Mouse (Mus musculus): ENCODE data around the gene Ccdc190. TPM values are rescaled to one million over a fixed set of nuclear protein-coding genes. Genes with fewer than 3 reads are reported as not detected.

The Ccdc190 gene
- polyA plus RNA-seq, 1 experiment = not detected

DNA sequence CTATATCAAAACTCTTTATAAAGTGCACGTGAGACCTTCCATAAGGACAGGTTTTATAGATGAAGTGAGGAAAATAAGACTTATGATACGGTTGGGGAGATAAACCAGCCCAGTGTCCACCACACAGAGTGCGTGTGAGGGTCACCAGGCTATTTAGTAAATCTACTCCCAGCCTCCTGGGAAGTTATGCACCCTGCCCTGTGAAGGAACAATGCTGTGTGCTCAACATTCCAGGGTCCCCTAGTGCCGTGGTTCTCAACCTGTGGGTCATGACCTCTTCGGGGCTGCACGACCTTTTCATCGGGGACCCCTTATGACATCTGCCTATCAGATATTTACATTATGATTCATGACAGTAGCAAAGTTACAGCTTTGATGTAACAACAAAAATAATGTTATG is 19.8 kb downstream of the Ccdc190 start:
- Histone ChIP-seq H3K4me3 (ENCODE audit: insufficient read depth, low read depth, low read length) (no peak overlapping the region), H3K4me1 (ENCODE audit: control insufficient read depth, insufficient read depth, low read length) (no peaks in the 10 kb centered on the region), H3K27ac (ENCODE audit: insufficient read depth, low read depth, low read length) (no peak overlapping the region)
- TF ChIP-seq POLR2A (IDR thresholded peaks at IDR 0.05; ENCODE audit: insufficient read depth, low read depth, low read length) (no peak), CTCF (IDR thresholded peaks at IDR 0.05; ENCODE audit: insufficient read depth, low read depth, low read length) (no peak)
- 85% methylated on average over 7 of the region's 7 CpGs for WGBS

DNA sequence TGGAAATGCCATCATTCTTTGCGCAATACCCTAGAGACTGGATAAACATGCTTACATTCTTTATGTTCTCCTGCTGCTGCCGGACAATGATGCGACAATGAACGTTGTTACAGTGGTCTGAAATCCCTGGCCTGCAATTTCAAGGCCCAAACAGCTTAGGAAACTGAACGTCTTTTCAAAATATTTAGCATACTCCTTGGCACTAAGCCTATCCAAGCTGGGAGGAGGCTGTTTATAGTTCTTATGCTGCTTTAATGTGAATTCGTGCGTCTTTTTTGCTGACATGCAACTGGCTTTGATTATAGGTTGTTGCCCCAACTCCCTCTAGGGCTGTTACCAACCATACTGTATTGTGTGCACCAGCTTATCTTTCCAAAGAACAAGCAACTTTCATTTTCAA is 20.4 kb downstream of the Ccdc190 start:
- no peak overlapping the region for H3K4me3 ChIP-seq (ENCODE audit: insufficient read depth, low read depth, low read length)
- WGBS = 49% methylated on average over 7 of the region's 7 CpGs
- TF ChIP-seq CTCF (IDR thresholded peaks at IDR 0.05; ENCODE audit: insufficient read depth, low read depth, low read length) (no peak), POLR2A (IDR thresholded peaks at IDR 0.05; ENCODE audit: insufficient read depth, low read depth, low read length) (no peak)
- H3K27ac ChIP-seq (ENCODE audit: insufficient read depth, low read depth, low read length) = no peak overlapping the region
- no peaks in the 10 kb centered on the region for H3K4me1 ChIP-seq (ENCODE audit: control insufficient read depth, insufficient read depth, low read length)

DNA sequence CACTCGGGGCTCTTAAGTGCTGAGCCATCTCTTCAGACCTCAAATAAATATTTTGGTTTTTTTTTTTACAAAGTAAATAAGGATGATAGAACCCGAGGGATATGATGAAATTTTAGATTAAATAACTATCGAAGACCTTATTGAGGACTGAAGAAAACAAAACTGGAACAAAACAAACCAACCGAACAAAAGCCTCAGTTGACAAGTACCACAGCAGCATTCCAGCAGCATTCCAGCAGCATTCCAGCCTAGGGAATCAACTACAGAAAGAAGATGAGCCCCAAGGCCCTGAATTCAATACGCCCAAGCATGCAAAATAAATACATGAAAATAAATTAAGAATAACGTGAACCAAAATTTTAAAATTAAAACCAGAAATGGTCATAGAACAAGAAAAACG is 21.5 kb downstream of the Ccdc190 start:
- Histone ChIP-seq H3K27ac (ENCODE audit: insufficient read depth, low read depth, low read length) (no peak overlapping the region), H3K4me1 (ENCODE audit: control insufficient read depth, insufficient read depth, low read length) (no peaks in the 10 kb centered on the region), H3K4me3 (ENCODE audit: insufficient read depth, low read depth, low read length) (no peak overlapping the region)
- TF ChIP-seq POLR2A (IDR thresholded peaks at IDR 0.05; ENCODE audit: insufficient read depth, low read depth, low read length) (no peak), CTCF (IDR thresholded peaks at IDR 0.05; ENCODE audit: insufficient read depth, low read depth, low read length) (no peak)
- 63% methylated on average over 7 of the region's 7 CpGs for WGBS

DNA sequence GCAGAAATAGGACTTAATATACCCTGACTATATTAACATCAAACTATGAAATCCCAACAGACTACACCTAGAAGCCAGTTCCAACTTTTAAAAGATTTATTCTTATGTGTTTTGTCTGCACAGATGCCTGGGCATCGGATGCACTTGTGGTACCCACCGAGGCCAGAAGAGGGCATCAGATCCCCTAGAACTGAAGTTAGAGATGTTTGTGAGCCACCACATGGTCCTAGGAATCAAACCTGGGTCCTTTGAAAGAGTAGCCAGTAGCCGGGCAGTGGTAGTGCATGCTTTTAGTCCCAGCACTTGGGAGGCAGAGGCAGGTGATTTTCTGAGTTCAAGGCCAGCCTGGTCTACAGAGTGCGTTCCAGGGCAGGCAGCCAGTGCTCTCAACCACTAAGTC is 22.2 kb downstream of the Ccdc190 start:
- no peak overlapping the region for H3K4me3 ChIP-seq (ENCODE audit: insufficient read depth, low read depth, low read length)
- 97% methylated on average over 4 of the region's 4 CpGs for WGBS
- TF ChIP-seq CTCF (IDR thresholded peaks at IDR 0.05; ENCODE audit: insufficient read depth, low read depth, low read length) (no peak), POLR2A (IDR thresholded peaks at IDR 0.05; ENCODE audit: insufficient read depth, low read depth, low read length) (no peak)

DNA sequence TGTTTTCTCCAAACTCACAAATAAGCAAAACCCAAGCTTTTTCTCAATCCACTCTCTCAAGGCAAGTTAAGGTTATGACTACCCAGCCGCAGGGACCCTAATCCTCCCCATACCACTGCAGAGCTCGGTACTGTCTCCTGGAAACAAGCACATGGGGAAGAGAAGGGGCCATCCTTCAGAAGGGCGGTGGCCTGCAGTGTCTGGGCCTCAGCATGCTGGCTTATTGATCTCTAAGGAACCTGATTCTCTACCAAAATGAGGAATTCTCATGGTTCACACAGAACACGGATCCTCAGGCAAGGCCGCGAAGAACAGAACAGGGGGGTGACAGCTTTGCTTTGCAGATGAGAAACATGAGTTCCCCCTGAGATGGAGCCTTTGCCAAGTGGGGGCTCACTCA is 23.1 kb downstream of the Ccdc190 start:
- Histone ChIP-seq H3K4me1 (ENCODE audit: control insufficient read depth, insufficient read depth, low read length) (no peaks in the 10 kb centered on the region), H3K27ac (ENCODE audit: insufficient read depth, low read depth, low read length) (no peak overlapping the region), H3K4me3 (ENCODE audit: insufficient read depth, low read depth, low read length) (no peak overlapping the region)
- WGBS = 94% methylated on average over 6 of the region's 6 CpGs
- TF ChIP-seq CTCF (IDR thresholded peaks at IDR 0.05; ENCODE audit: insufficient read depth, low read depth, low read length) = no peak
- TF ChIP-seq POLR2A (IDR thresholded peaks at IDR 0.05; ENCODE audit: insufficient read depth, low read depth, low read length) = no peak

More for the DNA sequence above, 22.2 kb downstream of the Ccdc190 start:
- Histone ChIP-seq H3K4me1 (ENCODE audit: control insufficient read depth, insufficient read depth, low read length) (no peaks in the 10 kb centered on the region), H3K27ac (ENCODE audit: insufficient read depth, low read depth, low read length) (no peak overlapping the region)

DNA sequence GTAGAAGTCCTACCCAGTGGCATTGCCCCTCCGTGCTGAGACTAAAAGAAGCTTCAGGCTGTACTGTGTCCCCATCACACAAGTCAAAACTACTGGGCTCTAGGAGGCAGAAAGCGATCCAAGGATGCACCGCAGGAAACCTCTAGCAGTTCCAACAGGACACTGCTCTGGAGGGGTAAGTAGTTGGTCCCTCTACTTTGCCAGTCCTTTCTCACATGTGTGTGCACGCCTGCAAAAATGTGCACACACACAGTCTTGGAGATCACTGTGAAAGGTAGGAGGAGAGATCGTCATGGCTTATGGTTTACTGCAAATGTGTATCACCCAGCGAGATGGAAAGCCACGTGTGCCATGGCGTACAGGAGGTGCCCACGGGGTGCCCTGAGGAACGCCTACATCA is 24.2 kb downstream of the Ccdc190 start:
- Histone ChIP-seq H3K4me1 (ENCODE audit: control insufficient read depth, insufficient read depth, low read length) (no peaks in the 10 kb centered on the region), H3K27ac (ENCODE audit: insufficient read depth, low read depth, low read length) (no peak overlapping the region), H3K4me3 (ENCODE audit: insufficient read depth, low read depth, low read length) (no peak overlapping the region)
- TF ChIP-seq POLR2A (IDR thresholded peaks at IDR 0.05; ENCODE audit: insufficient read depth, low read depth, low read length) (no peak), CTCF (IDR thresholded peaks at IDR 0.05; ENCODE audit: insufficient read depth, low read depth, low read length) (no peak)
- 97% methylated on average over 10 of the region's 10 CpGs for WGBS

DNA sequence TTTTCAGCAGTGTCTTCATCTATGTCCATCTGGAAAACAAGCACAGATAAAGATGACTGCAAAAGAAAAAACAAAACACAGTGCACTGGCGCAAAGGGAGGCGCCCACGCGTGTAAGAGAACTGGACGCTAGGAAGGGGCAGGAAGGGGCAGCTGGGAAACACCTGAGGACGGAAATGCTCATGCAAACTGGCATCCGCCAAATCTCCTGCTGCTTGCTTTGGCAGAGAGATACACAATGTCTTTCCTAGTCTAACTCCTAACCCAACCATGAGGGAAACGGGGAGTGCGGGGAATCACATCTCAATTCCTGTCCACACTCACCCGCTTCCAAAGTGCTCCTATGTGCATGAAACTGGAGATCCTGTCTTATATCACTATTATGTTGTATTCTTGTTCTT is 24.7 kb downstream of the Ccdc190 start:
- no peaks in the 10 kb centered on the region for H3K4me1 ChIP-seq (ENCODE audit: control insufficient read depth, insufficient read depth, low read length)
- H3K27ac ChIP-seq (ENCODE audit: insufficient read depth, low read depth, low read length) = no peak overlapping the region
- WGBS = 98% methylated on average over 10 of the region's 10 CpGs
- no peak overlapping the region for H3K4me3 ChIP-seq (ENCODE audit: insufficient read depth, low read depth, low read length)
- TF ChIP-seq POLR2A (IDR thresholded peaks at IDR 0.05; ENCODE audit: insufficient read depth, low read depth, low read length) (no peak), CTCF (IDR thresholded peaks at IDR 0.05; ENCODE audit: insufficient read depth, low read depth, low read length) (no peak)

DNA sequence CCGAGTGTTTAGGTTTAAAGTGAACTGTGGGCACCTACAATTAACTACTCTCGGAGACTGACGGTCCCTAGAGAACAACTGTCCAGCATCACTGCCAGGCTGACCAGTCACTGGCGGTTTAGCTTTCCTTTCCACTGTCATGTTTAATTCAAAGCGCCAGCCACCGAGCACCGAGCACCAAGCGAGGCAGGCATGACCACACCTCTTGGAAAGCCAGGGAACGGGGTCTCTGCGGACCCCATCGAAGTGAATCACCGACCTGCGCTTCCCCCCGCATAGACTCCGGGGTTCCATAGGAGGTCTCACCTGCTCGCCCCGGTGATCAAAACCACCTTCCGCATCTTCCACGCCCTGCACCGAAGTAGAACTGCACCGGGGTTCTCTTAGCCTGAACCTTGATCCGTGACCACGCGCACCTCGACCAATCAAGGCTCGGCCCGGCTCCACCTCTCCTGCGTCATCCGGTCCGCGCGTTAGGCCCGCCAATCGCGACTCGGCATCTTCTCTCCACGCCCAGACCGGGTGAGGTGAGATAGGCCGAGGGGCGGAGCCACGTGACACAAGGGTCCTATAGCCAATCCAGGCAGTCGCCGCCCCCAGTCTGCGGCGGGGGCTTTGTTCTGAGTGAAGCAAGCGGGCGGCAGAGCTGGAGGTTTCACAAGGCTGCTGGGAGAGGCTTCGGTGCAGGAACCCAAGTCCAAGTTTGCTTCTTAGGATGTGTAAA is 40.5 kb downstream of the Ccdc190 start, which contains the start of gene Hsd17b7:
Gene Hsd17b7, minus strand, starts transcription at position 450 of the 724 bp plus-strand sequence.
- TF ChIP-seq CTCF (IDR thresholded peaks at IDR 0.05; ENCODE audit: insufficient read depth, low read depth, low read length) (no peak), POLR2A (IDR thresholded peaks at IDR 0.05; ENCODE audit: insufficient read depth, low read depth, low read length) (peak; percentile 77)
- peaks cover 4% of the 10 kb centered on the region for H3K4me1 ChIP-seq (ENCODE audit: control insufficient read depth, insufficient read depth, low read length)
- under 1% methylated on average over 48 of the region's 48 CpGs for WGBS
- peak within 1 kb of the TSS; percentile 60 for H3K4me3 ChIP-seq (ENCODE audit: insufficient read depth, low read depth, low read length)
- H3K27ac ChIP-seq (ENCODE audit: insufficient read depth, low read depth, low read length) = no peak within 1 kb of the TSS

DNA sequence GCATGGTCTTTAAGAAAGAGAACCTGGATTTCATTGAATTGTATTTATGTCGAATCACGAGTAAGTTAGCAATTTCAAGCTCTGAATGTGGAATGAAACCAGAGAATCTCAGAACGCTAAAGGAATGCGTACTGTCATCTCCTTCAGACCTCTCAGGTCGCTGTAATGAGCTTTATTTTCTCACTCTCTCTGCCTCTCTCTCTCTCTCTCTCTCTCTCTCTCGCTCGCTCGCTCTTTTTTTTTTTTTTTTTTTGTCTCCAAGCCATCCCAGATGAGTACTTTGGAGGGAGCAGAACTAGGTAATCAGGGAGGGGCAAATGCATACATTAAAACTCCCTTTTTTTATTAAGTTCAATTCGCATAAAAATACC is 41.1 kb downstream of the Ccdc190 start:
- Histone ChIP-seq H3K4me3 (ENCODE audit: insufficient read depth, low read depth, low read length) (peak overlapping the region; percentile 60), H3K4me1 (ENCODE audit: control insufficient read depth, insufficient read depth, low read length) (peaks cover 4% of the 10 kb centered on the region), H3K27ac (ENCODE audit: insufficient read depth, low read depth, low read length) (no peak overlapping the region)
- under 1% methylated on average over 9 of the region's 9 CpGs for WGBS
- TF ChIP-seq CTCF (IDR thresholded peaks at IDR 0.05; ENCODE audit: insufficient read depth, low read depth, low read length) = no peak

Data from olfactory bulb, adult 2 months (tissue).